Mouse (Mus musculus): ENCODE measurements around the gene Syce1l.

Gene Syce1l

DNA sequence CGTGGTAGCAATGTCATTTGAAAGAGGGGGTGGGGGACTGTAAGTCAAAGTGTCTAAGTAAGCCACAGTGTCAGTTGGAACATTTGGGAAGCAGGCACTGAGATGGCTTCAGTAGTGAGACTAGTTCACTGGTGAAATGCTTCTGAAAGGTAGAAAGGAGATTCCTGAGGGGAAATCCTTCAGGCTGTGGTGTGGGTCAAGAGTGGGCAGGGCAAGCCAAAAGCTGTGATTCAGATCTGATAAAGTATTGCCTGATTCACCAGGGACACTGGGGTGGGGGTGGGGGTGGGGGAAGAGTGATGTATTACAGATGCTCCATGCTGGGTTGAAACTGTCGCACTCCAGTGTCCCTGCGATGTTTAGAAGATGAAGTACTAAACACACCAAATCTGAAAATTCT is 31.6 kb downstream of the Syce1l start:
- DNase-seq, result no peak

GRCm38 (mm10) chr8:113675281-113675680 is 32.3 kb downstream of the Syce1l start:
- DNase-seq, result no peak

DNA sequence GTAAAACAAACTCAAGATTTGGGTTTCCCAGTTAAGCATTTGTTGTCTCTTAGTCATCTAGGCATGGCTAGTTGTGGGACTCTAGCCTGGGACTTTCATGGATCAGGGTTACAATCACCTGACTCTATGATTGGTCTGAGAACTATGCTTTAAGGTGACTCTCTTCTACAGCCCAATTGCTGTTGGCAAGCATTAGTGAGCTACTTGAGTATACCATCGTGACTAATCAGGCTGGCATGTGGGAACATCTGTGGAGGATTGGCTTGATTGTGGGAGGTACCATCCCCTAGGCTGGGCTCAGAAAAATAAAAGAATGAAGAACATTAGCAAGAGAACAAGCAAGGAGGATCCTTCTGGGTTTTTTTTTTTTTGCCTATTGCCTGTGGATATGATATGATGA is 33.8 kb downstream of the Syce1l start:
- no peak for DNase-seq

- no peak for DNase-seq
These were observed 36.3 kb downstream of the Syce1l start for GRCm38 (mm10) chr8:113679361-113679760.

GRCm38 (mm10) chr8:113687889-113688542 is 45.0 kb downstream of the Syce1l start:
- no peak for DNase-seq

DNA sequence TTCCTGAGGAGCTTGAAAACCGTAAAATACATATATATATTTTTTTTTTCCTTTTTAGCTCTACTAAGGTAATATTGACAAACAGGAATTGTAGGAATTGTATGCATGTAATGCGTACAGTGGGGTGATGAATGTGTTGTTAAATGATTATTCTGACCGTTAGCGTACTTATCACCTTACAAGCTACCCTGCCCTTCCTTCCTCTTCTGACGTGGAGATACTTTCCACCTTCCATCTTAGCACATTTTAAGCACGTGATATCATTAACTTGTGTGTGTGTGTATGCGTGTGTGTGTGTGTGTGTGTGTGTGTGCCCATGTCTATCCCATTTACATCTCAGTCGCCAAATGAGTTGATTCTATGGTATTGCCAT is 45.5 kb downstream of the Syce1l start:
- DNase-seq, result no peak

DNA sequence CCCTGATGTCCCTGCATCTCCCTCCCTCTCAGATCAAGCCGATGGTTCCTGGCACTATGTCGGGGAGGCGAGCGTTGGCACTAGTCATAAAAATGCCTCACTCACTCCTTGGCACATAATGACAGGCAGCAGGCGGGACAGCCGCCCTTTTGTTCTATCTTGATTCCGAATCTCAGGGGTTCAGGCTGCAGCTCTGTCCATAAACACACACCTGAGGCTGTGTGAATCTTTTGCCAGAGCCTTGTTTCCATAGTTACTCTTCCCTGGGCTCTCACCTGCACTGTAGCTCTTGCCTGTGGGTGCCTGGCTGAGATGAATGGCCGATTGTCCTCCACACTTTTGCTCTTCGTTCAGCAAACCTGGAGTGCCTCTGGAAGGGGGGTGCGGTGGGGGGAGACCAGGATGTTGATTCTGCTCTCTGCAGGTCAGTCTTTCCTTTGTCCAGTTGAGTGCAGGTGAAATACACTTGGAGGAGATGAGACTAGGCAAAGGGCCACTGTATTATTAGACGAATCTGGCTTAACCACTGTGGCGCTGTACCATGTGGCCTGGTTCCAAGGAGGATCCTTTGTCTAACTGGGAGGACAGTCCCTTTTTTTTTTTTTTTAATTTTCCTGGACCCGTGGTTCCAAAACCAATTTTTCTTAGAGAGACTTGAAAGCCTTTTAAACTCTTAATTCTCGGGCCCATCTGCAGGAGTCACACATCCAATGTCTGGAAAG is 48.8 kb downstream of the Syce1l start:
- no peak for DNase-seq

- DNase-seq, result no peak
These were observed 62.0 kb downstream of the Syce1l start for GRCm38 (mm10) chr8:113704968-113705367.

Data from thymus, postnatal 25 days (tissue).